Mouse (Mus musculus) liver, embryonic 14.5 days (tissue): ENCODE data around the gene Pla2r1. TPM values are rescaled to one million over a fixed set of nuclear protein-coding genes. Genes with fewer than 3 reads are reported as not detected.

Source experiments
- ATAC-seq: fragments of 200-750 bp; cut with Nextera tagmentation; 2 replicates; pipeline ENCODE4 v1.8.0; 2017; ENCODE audit warnings: moderate number of reproducible peaks, mild to moderate bottlenecking, moderate library complexity; ENCODE audit not compliant: insufficient read depth
- DNase-seq, 3 experiments: peaks; one replicate each; pipeline ENCODE4 v3.0.0-alpha.2; 2012 to 2013; ENCODE audit warnings: low read depth in 3 of 3, low spot score in 3 of 3
- H3K27ac ChIP-seq: fragments of 300-500 bp; sonication (generic); 2 replicates; pipeline ENCODE4 v1.5.1; 2014; ENCODE audit warnings: moderate library complexity, mild to moderate bottlenecking, control low read depth, inconsistent platforms
- H3K27me3 ChIP-seq: fragments of 300-500 bp; sonication (generic); 2 replicates; pipeline ENCODE4 v1.6.1; 2014; ENCODE audit warnings: mild to moderate bottlenecking, low read length, moderate library complexity; ENCODE audit not compliant: control insufficient read depth, insufficient read depth
- H3K36me3 ChIP-seq: fragments of 300-500 bp; sonication (generic); replicated peaks from 2 replicates; pipeline ENCODE4 v1.6.1; 2014; ENCODE audit warnings: low read depth; ENCODE audit not compliant: control insufficient read depth, insufficient read depth
- H3K4me1 ChIP-seq, 2 experiments: fragments of 200-500 bp in 1 of 2; fragments of 300-500 bp in 1 of 2; sonication (generic) in 1 of 2; replicated peaks; 2 replicates each; pipeline ENCODE4 v1.6.1; 2012 to 2014; ENCODE audit warnings: antibody characterized with exemption in 1 of 2, inconsistent platforms in 1 of 2, low read length in 1 of 2; ENCODE audit not compliant: control insufficient read depth in 2 of 2, insufficient read depth in 2 of 2
- H3K4me2 ChIP-seq: fragments of 300-500 bp; sonication (generic); 2 replicates; pipeline ENCODE4 v1.6.1; 2014; ENCODE audit warnings: low read depth, mild to moderate bottlenecking, control low read depth, moderate library complexity
- H3K4me3 ChIP-seq, 2 experiments: fragments of 200-500 bp in 1 of 2; fragments of 300-500 bp in 1 of 2; sonication (generic) in 1 of 2; 2 replicates each; pipeline ENCODE4 v1.5.1; 2012 to 2014; ENCODE audit warnings: low read depth in 2 of 2, low read length in 2 of 2, mild to moderate bottlenecking in 2 of 2, control low read depth in 1 of 2, inconsistent platforms in 1 of 2, moderate library complexity in 1 of 2; ENCODE audit not compliant: insufficient read depth in 1 of 2
- H3K9ac ChIP-seq: fragments of 300-500 bp; sonication (generic); replicated peaks from 2 replicates; pipeline ENCODE4 v1.6.1; 2014; ENCODE audit warnings: mild to moderate bottlenecking, control low read depth, moderate library complexity
- H3K9me3 ChIP-seq: fragments of 300-500 bp; sonication (generic); 2 replicates; pipeline ENCODE4 v1.6.1; 2016; ENCODE audit warnings: low read length, mixed read lengths; ENCODE audit not compliant: control insufficient read depth
- CTCF ChIP-seq: IDR thresholded peaks from 2 replicates; pipeline ENCODE4 v1.5.1; 2016; ENCODE audit warnings: antibody characterized with exemption, low read depth, control low read depth
- EP300 ChIP-seq: IDR thresholded peaks from 2 replicates; pipeline ENCODE4 v1.6.1; 2016; ENCODE audit warnings: antibody characterized with exemption, low read depth
- WGBS: fragments of 180-500 bp; shearing (Covaris S2); extraction: QIAGEN DNeasy Blood & Tissue Kit; methylation state at CpG from one replicate; pipeline ENCODE4 v1.1.7; 2014; ENCODE audit not compliant: insufficient replicate concordance; 5-methylcytosine and 5-hydroxymethylcytosine counted together
- polyA plus RNA-seq, 2 experiments: library from polyadenylated mRNA; depleted of rRNA in 1 of 2; stranded (reverse) in 1 of 2; unstranded in 1 of 2; fragments of >200 nt; fragmentation: Nextera tagmentation in 1 of 2; extraction: Ambion mirVana in 1 of 2; gene quantifications; 2 replicates each; pipeline versions ENCODE4 v1.2.1 to v1.2.3; 2012 to 2014

Gene Pla2r1
- polyA plus RNA-seq, 2 experiments, result 0.17 to 0.19 TPM

DNA sequence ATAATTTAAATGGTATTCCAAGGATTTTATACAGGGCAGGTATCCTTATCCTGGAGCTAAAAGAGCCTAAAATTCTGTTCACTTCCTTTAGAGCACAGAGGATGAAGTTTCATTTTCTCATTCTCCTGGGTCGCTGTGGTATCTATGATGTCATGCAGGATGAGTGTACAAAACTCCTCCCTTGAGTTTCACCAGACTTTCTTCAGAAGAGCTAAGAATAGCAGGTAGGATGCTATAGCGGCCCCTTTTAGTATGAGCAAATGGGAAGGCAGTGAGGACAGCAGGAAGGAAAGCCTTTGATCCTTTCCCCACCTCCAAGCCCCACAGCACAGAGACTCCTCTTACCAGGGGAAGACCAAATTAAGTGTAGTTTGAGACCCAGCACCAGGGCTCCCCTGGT, 48.4 kb downstream of the Pla2r1 start:
- Histone ChIP-seq H3K9ac (no peak overlapping the region), H3K36me3 (no peaks in the 10 kb centered on the region), H3K9me3 (no peaks in the 10 kb centered on the region), H3K27me3 (no peaks in the 10 kb centered on the region), H3K4me3 (no peak overlapping the region), H3K4me2 (no peak overlapping the region), H3K4me1 (no peaks in the 10 kb centered on the region), H3K27ac (no peak overlapping the region)
- no peak for TF ChIP-seq CTCF
- no peak for TF ChIP-seq EP300
- DNase-seq (no peak), ATAC-seq (no peak)
- 16% methylated on average over 2 of the region's 2 CpGs for WGBS

GRCm38 (mm10) chr2:60503991-60504390, 49.1 kb downstream of the Pla2r1 start:
- Histone ChIP-seq H3K4me2 (no peak overlapping the region), H3K27ac (no peak overlapping the region), H3K36me3 (no peaks in the 10 kb centered on the region), H3K4me3 (no peak overlapping the region), H3K27me3 (no peaks in the 10 kb centered on the region), H3K9ac (no peak overlapping the region), H3K4me1 (no peaks in the 10 kb centered on the region), H3K9me3 (no peaks in the 10 kb centered on the region)
- WGBS, result 65% methylated on average over 4 of the region's 4 CpGs
- no peak for DNase-seq
- TF ChIP-seq CTCF (no peak), EP300 (no peak)
- no peak for ATAC-seq

- H3K27ac ChIP-seq, result no peak overlapping the region
- no peaks in the 10 kb centered on the region for H3K9me3 ChIP-seq
- H3K36me3 ChIP-seq, result no peaks in the 10 kb centered on the region
- no peaks in the 10 kb centered on the region for H3K27me3 ChIP-seq
- no peaks in the 10 kb centered on the region for H3K4me1 ChIP-seq
- ATAC-seq (no peak), DNase-seq (no peak)
- WGBS, result 69% methylated on average over 1 of the region's 1 CpGs
- H3K4me2 ChIP-seq, result no peak overlapping the region
- H3K9ac ChIP-seq, result no peak overlapping the region
- TF ChIP-seq CTCF (no peak), EP300 (no peak)
- no peak overlapping the region for H3K4me3 ChIP-seq
Observed at GRCm38 (mm10) chr2:60500583-60501116, 52.5 kb downstream of the Pla2r1 start.

GRCm38 (mm10) chr2:60479906-60480305, 73.2 kb downstream of the Pla2r1 start:
- no peak overlapping the region for H3K4me3 ChIP-seq
- no peaks in the 10 kb centered on the region for H3K27me3 ChIP-seq
- DNase-seq (no peak), ATAC-seq (no peak)
- no peaks in the 10 kb centered on the region for H3K4me1 ChIP-seq
- no peak overlapping the region for H3K4me2 ChIP-seq
- H3K9ac ChIP-seq, result no peak overlapping the region
- no peak overlapping the region for H3K27ac ChIP-seq
- TF ChIP-seq EP300, result no peak
- no peak for TF ChIP-seq CTCF
- no peaks in the 10 kb centered on the region for H3K9me3 ChIP-seq
- 69% methylated on average over 7 of the region's 7 CpGs for WGBS
- no peaks in the 10 kb centered on the region for H3K36me3 ChIP-seq

DNA sequence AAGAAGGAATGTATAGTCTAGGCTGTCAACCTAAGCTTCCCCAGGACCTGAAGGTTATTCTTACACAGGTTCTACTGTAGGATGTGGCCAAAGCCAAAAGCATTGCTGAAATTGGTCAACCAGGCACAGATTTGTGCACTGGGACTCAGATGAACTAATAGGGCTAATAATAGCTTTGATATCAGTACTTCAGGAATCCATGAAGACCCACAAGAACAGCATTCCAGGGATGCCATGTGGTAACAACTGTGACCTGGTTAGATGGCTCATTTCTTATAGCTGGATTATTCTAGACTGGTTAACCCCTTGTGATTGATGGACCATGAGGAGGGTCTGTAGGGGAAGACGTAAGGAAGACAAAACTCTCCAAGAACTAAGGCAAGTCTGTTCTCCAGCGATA, 74.3 kb downstream of the Pla2r1 start:
- Histone ChIP-seq H3K9ac (no peak overlapping the region), H3K4me2 (no peak overlapping the region), H3K4me1 (no peaks in the 10 kb centered on the region), H3K27ac (no peak overlapping the region), H3K9me3 (no peaks in the 10 kb centered on the region), H3K4me3 (no peak overlapping the region), H3K27me3 (no peaks in the 10 kb centered on the region), H3K36me3 (no peaks in the 10 kb centered on the region)
- no peak for TF ChIP-seq EP300
- no peak for TF ChIP-seq CTCF
- ATAC-seq (no peak), DNase-seq (no peak)
- WGBS, result 61% methylated on average over 2 of the region's 2 CpGs
